Mouse (Mus musculus): ENCODE data around the gene Tbpl1. TPM values are rescaled to one million over a fixed set of nuclear protein-coding genes. Genes with fewer than 3 reads are reported as not detected.

The Tbpl1 gene
- polyA plus RNA-seq, 2 experiments: 6.5 to 17.6 TPM

- ATAC-seq (ENCODE audit: insufficient read depth): no peak
Observed at GRCm38 (mm10) chr10:22675848-22676630, 55.7 kb downstream of the Tbpl1 start.

DNA sequence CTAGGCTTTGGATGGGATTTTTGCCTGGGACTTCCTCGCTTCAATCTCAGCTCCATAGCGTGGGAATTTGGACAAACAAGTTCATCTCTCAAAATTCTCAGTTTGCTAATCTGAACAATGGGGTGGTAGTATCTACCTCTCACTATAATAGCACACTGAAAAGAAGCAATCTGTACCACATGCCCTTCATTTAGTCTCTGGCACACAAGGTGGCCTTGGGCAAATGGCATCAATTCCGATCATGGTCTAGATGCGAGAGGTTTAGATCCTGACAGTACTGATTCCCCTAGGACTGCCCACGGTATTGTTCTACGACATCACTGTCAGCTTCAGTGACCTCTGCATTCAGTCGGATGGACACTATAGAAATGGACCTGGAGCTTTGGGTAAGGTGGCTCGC, 57.6 kb downstream of the Tbpl1 start:
- DNase-seq (ENCODE audit: low read depth in 3 of 3, low spot score in 3 of 3) (no peak), ATAC-seq (ENCODE audit: insufficient read depth) (no peak)
- Histone ChIP-seq H3K36me3 (replicated peaks; ENCODE audit: control insufficient read depth, insufficient read depth, low read depth) (no peaks in the 10 kb centered on the region), H3K9me3 (ENCODE audit: control insufficient read depth, low read length) (no peaks in the 10 kb centered on the region), H3K27me3 (ENCODE audit: control insufficient read depth, insufficient read depth, low read length) (no peaks in the 10 kb centered on the region), H3K4me3 (ENCODE audit: insufficient read depth in 1 of 2, low read depth in 2 of 2, low read length in 2 of 2) (no peak overlapping the region), H3K4me1 (replicated peaks; ENCODE audit: control insufficient read depth in 2 of 2, insufficient read depth in 2 of 2, low read length in 1 of 2) (no peaks in the 10 kb centered on the region), H3K4me2 (ENCODE audit: low read depth) (no peak overlapping the region), H3K9ac (replicated peaks) (no peak overlapping the region), H3K27ac (no peak overlapping the region)
- no peak for TF ChIP-seq CTCF (IDR thresholded peaks at IDR 0.05; ENCODE audit: low read depth)
- no peak for TF ChIP-seq EP300 (IDR thresholded peaks at IDR 0.05; ENCODE audit: low read depth)
- WGBS (ENCODE audit: insufficient replicate concordance): 69% methylated on average over 8 of the region's 8 CpGs

More at GRCm38 (mm10) chr10:22675848-22676630, 55.7 kb downstream of the Tbpl1 start:
- no peaks in the 10 kb centered on the region for H3K27me3 ChIP-seq (ENCODE audit: control insufficient read depth, insufficient read depth, low read length)
- no peak overlapping the region for H3K9ac ChIP-seq (replicated peaks)
- no peaks in the 10 kb centered on the region for H3K4me1 ChIP-seq (replicated peaks; ENCODE audit: control insufficient read depth in 2 of 2, insufficient read depth in 2 of 2, low read length in 1 of 2)
- H3K36me3 ChIP-seq (replicated peaks; ENCODE audit: control insufficient read depth, insufficient read depth, low read depth): no peaks in the 10 kb centered on the region
- no peak overlapping the region for H3K27ac ChIP-seq
- DNase-seq (ENCODE audit: low read depth in 3 of 3, low spot score in 3 of 3): no peak
- 63% methylated on average over 13 of the region's 13 CpGs for WGBS (ENCODE audit: insufficient replicate concordance)
- TF ChIP-seq CTCF (IDR thresholded peaks at IDR 0.05; ENCODE audit: low read depth) (no peak), EP300 (IDR thresholded peaks at IDR 0.05; ENCODE audit: low read depth) (no peak)
- no peak overlapping the region for H3K4me3 ChIP-seq (ENCODE audit: insufficient read depth in 1 of 2, low read depth in 2 of 2, low read length in 2 of 2)
- H3K9me3 ChIP-seq (ENCODE audit: control insufficient read depth, low read length): no peaks in the 10 kb centered on the region
- no peak overlapping the region for H3K4me2 ChIP-seq (ENCODE audit: low read depth)

DNA sequence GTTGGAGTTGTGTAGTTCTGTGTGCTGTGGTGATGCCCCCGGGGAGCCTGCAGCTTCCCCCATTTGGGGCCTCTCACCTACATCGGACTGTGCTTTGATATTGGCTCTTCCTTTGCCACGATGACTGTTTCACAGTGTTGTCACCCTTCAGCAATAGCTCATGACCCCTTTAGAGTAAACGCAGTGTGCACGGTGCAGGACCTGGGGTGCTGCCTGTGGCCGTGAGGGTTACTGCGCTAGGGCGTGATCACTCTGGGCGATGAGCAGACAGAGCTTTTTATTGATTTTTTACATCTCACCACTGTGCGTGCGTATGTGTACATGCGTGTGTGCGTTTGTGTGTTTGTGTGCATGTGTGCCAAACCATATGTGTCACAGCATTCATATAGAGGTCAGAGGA, 63.2 kb downstream of the Tbpl1 start:
- 78% methylated on average over 13 of the region's 13 CpGs for WGBS (ENCODE audit: insufficient replicate concordance)
- DNase-seq (ENCODE audit: low read depth in 3 of 3, low spot score in 3 of 3): no peak
- ATAC-seq (ENCODE audit: insufficient read depth): no peak
- H3K9ac ChIP-seq (replicated peaks): no peak overlapping the region
- no peak overlapping the region for H3K4me3 ChIP-seq (ENCODE audit: insufficient read depth in 1 of 2, low read depth in 2 of 2, low read length in 2 of 2)
- H3K27ac ChIP-seq: no peak overlapping the region
- H3K27me3 ChIP-seq (ENCODE audit: control insufficient read depth, insufficient read depth, low read length): no peaks in the 10 kb centered on the region
- no peaks in the 10 kb centered on the region for H3K9me3 ChIP-seq (ENCODE audit: control insufficient read depth, low read length)
- H3K4me2 ChIP-seq (ENCODE audit: low read depth): no peak overlapping the region
- no peaks in the 10 kb centered on the region for H3K36me3 ChIP-seq (replicated peaks; ENCODE audit: control insufficient read depth, insufficient read depth, low read depth)
- H3K4me1 ChIP-seq (replicated peaks; ENCODE audit: control insufficient read depth in 2 of 2, insufficient read depth in 2 of 2, low read length in 1 of 2): no peaks in the 10 kb centered on the region
- no peak for TF ChIP-seq EP300 (IDR thresholded peaks at IDR 0.05; ENCODE audit: low read depth)
- no peak for TF ChIP-seq CTCF (IDR thresholded peaks at IDR 0.05; ENCODE audit: low read depth)

- Histone ChIP-seq H3K4me1 (replicated peaks; ENCODE audit: control insufficient read depth in 2 of 2, insufficient read depth in 2 of 2, low read length in 1 of 2) (no peaks in the 10 kb centered on the region), H3K4me2 (ENCODE audit: low read depth) (no peak overlapping the region), H3K9ac (replicated peaks) (no peak overlapping the region), H3K4me3 (ENCODE audit: insufficient read depth in 1 of 2, low read depth in 2 of 2, low read length in 2 of 2) (no peak overlapping the region), H3K36me3 (replicated peaks; ENCODE audit: control insufficient read depth, insufficient read depth, low read depth) (no peaks in the 10 kb centered on the region), H3K9me3 (ENCODE audit: control insufficient read depth, low read length) (no peaks in the 10 kb centered on the region), H3K27me3 (ENCODE audit: control insufficient read depth, insufficient read depth, low read length) (no peaks in the 10 kb centered on the region), H3K27ac (no peak overlapping the region)
- ATAC-seq (ENCODE audit: insufficient read depth): no peak
- WGBS (ENCODE audit: insufficient replicate concordance): 63% methylated on average over 5 of the region's 5 CpGs
- no peak for DNase-seq (ENCODE audit: low read depth in 3 of 3, low spot score in 3 of 3)
- no peak for TF ChIP-seq EP300 (IDR thresholded peaks at IDR 0.05; ENCODE audit: low read depth)
- no peak for TF ChIP-seq CTCF (IDR thresholded peaks at IDR 0.05; ENCODE audit: low read depth)
Observed at GRCm38 (mm10) chr10:22660286-22661000, 71.3 kb downstream of the Tbpl1 start.

GRCm38 (mm10) chr10:22659386-22659725, 72.4 kb downstream of the Tbpl1 start:
- DNase-seq (ENCODE audit: low read depth in 3 of 3, low spot score in 3 of 3) (no peak), ATAC-seq (ENCODE audit: insufficient read depth) (no peak)
- no peaks in the 10 kb centered on the region for H3K4me1 ChIP-seq (replicated peaks; ENCODE audit: control insufficient read depth in 2 of 2, insufficient read depth in 2 of 2, low read length in 1 of 2)
- no peaks in the 10 kb centered on the region for H3K9me3 ChIP-seq (ENCODE audit: control insufficient read depth, low read length)
- WGBS (ENCODE audit: insufficient replicate concordance): 61% methylated on average over 10 of the region's 10 CpGs
- H3K9ac ChIP-seq (replicated peaks): no peak overlapping the region
- H3K4me3 ChIP-seq (ENCODE audit: insufficient read depth in 1 of 2, low read depth in 2 of 2, low read length in 2 of 2): no peak overlapping the region
- TF ChIP-seq EP300 (IDR thresholded peaks at IDR 0.05; ENCODE audit: low read depth) (no peak), CTCF (IDR thresholded peaks at IDR 0.05; ENCODE audit: low read depth) (no peak)
- H3K4me2 ChIP-seq (ENCODE audit: low read depth): no peak overlapping the region
- no peaks in the 10 kb centered on the region for H3K36me3 ChIP-seq (replicated peaks; ENCODE audit: control insufficient read depth, insufficient read depth, low read depth)
- H3K27me3 ChIP-seq (ENCODE audit: control insufficient read depth, insufficient read depth, low read length): no peaks in the 10 kb centered on the region
- no peak overlapping the region for H3K27ac ChIP-seq

Data from liver, embryonic 14.5 days (tissue).